25 mouse cellular contexts compared by ENCODE assay signal in genomic region chr7:49440333-49440969, GRCm38 (mm10).
DNase-seq lines count a peak whose midpoint lies in the region; ATAC-seq and TF ChIP-seq lines count a peak whose summit lies in the region.
"Had no signal": no experiment of that assay in that cellular context is flagged by ENCODE, and none has a peak within 500 bp of the region (broad histone marks: within the 10 kb centered on the region; RNA-seq: fewer than 3 reads in every experiment).

No protein-coding gene starts in this region.

- no peak for TF ChIP-seq CTCF in left cerebral cortex, adult 2 months (IDR thresholded peaks at IDR 0.05)

- peak; percentile 71 for DNase-seq in heart, adult 11 months
- no peak for DNase-seq in heart, adult 18-20 months
- DNase-seq in left cerebral cortex, adult 2 months (ENCODE audit: extremely low spot score in 1 of 2, low spot score in 2 of 2) = peak; percentile 70 to 71
- DNase-seq in left cerebral cortex, postnatal 4 days = no peak
- DNase-seq in brain, adult 2 months (ENCODE audit: low read depth, low spot score) = peak; percentile 91
- DNase-seq in left cerebral cortex, adult 9 months (ENCODE audit: low spot score in 2 of 2) = peak; percentile 57 to 86
- DNase-seq: adrenal gland, adult 8-10 months; gastrocnemius, postnatal 14 days; heart, postnatal 36 days; kidney, adult 2 months; liver; lung, postnatal 36 days; midbrain, embryonic 14.5 days; retina, postnatal 1 day had no signal

- no peak overlapping the region for H3K4me3 ChIP-seq in left cerebral cortex, adult 2 months
- H3K4me3 ChIP-seq: embryonic facial prominence, embryonic 12.5 days; forebrain, embryonic 13.5 days; heart, embryonic 15.5 days; hindbrain, embryonic 13.5 days; limb, embryonic 10.5 days; liver, embryonic 15.5 days; lung, embryonic 15.5 days had no signal

- intact Hi-C loops in left cerebral cortex, adult 2 months (cut with DNase I) = no loop called here
- intact Hi-C loops in left cerebral cortex, postnatal 4 days (cut with DNase I) = no loop called here

- H3K27ac ChIP-seq in left cerebral cortex, adult 2 months = peak overlapping the region; percentile 73
- H3K27ac ChIP-seq: embryonic facial prominence, embryonic 12.5 days; forebrain, embryonic 13.5 days; heart, embryonic 15.5 days; hindbrain, embryonic 13.5 days; kidney, postnatal 0 days; limb, embryonic 10.5 days; liver, embryonic 15.5 days; lung, embryonic 15.5 days had no signal

- ATAC-seq in erythroid progenitor cell, adult 5-6 weeks (replicated peaks; ENCODE audit: low FRiP score, poor library complexity, severe bottlenecking) = no peak
- ATAC-seq: activated CD4-positive, CD25-positive, alpha-beta regulatory T cell, adult 4 months; forebrain, embryonic 13.5 days; inflammation-experienced regulatory T-cells, adult 6 months had no signal

Comparison
In these comparisons a context has a peak if more than half of its experiments do, and no peak if none do; other contexts are left out.
1. DNase-seq: peak in heart, adult 11 months (single experiment), left cerebral cortex, adult 2 months (2 of 2), brain, adult 2 months (single experiment) and left cerebral cortex, adult 9 months (2 of 2); none in heart, adult 18-20 months (0 of 2) and left cerebral cortex, postnatal 4 days (single experiment).